Mouse (Mus musculus): ENCODE results near the gene Tnnc2. TPM values are rescaled to one million over a fixed set of nuclear protein-coding genes. Genes with fewer than 3 reads are reported as not detected.

Gene Tnnc2
- polyA plus RNA-seq, 1 experiment, result not detected

GRCm38 (mm10) chr2:164788411-164788810 is 8.6 kb upstream of the Tnnc2 start:
- 80% methylated on average over 4 of the region's 4 CpGs for WGBS
- H3K27ac ChIP-seq (ENCODE audit: insufficient read depth, low read depth, low read length), result no peak overlapping the region
- peaks cover 25% of the 10 kb centered on the region for H3K36me3 ChIP-seq (ENCODE audit: control insufficient read depth, insufficient read depth, low read length)
- TF ChIP-seq CTCF (IDR thresholded peaks at IDR 0.05; ENCODE audit: extremely low read depth, insufficient read length, insufficient replicate concordance, low read depth, low read length) (no peak), POLR2A (IDR thresholded peaks at IDR 0.05; ENCODE audit: low read depth, low read length) (no peak)
- H3K4me3 ChIP-seq (ENCODE audit: low read depth, low read length), result no peak overlapping the region
- H3K27me3 ChIP-seq (ENCODE audit: control insufficient read depth, insufficient read depth, low read length), result no peaks in the 10 kb centered on the region
- H3K4me1 ChIP-seq (ENCODE audit: control insufficient read depth, insufficient read depth, insufficient read length, low read length), result peaks cover 7% of the 10 kb centered on the region; the same call in 1 of the 2 replicates

DNA sequence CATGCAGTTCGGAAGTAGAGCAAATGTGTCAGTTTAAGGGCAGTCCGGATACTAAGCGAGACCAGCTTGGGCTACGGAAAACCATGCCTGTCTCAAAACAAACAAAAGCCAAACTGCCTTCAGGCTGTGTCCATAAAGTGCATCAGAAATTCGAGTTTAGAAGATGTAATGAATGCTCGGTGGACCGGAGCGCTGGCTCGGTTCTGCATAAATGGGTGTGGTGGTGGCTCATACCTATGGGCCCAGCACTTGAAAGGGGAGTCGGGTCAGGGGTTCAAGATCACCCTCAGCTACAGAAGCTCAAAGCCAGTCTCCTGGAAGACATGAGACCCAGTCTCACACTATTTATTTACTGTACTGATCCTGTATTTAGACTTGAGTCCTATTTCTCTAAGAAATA is 8.0 kb upstream of the Tnnc2 start:
- TF ChIP-seq POLR2A (IDR thresholded peaks at IDR 0.05; ENCODE audit: low read depth, low read length) (no peak), CTCF (IDR thresholded peaks at IDR 0.05; ENCODE audit: extremely low read depth, insufficient read length, insufficient replicate concordance, low read depth, low read length) (no peak)
- no peak overlapping the region for H3K27ac ChIP-seq (ENCODE audit: insufficient read depth, low read depth, low read length)
- peaks cover 20% of the 10 kb centered on the region for H3K36me3 ChIP-seq (ENCODE audit: control insufficient read depth, insufficient read depth, low read length)
- no peak overlapping the region for H3K4me3 ChIP-seq (ENCODE audit: low read depth, low read length)
- H3K4me1 ChIP-seq (ENCODE audit: control insufficient read depth, insufficient read depth, insufficient read length, low read length), result peaks cover 7% of the 10 kb centered on the region; the same call in 1 of the 2 replicates
- H3K27me3 ChIP-seq (ENCODE audit: control insufficient read depth, insufficient read depth, low read length), result no peaks in the 10 kb centered on the region
- WGBS, result 75% methylated on average over 10 of the region's 10 CpGs

DNA sequence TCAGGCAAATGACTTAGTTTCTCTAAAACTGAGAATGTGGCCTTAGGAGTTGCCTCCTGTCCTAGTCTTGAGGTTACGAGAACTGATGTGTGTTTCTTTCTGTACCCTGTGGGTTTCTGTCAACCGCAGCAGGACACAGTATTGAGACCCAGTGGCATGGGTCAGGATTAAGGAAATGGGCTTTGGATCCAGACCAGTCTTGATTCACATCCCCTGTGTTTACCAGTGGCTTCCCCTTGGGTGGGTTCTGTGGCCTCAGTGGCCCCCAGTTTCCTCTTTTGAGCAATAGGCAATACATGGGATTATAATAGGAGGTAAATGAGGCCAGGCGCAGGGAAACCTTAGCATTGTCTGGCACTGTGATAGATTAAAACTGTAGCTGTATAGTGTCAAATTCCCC is 7.3 kb upstream of the Tnnc2 start:
- Histone ChIP-seq H3K4me1 (ENCODE audit: control insufficient read depth, insufficient read depth, insufficient read length, low read length) (peaks cover 7% of the 10 kb centered on the region; the same call in 1 of the 2 replicates), H3K4me3 (ENCODE audit: low read depth, low read length) (no peak overlapping the region), H3K36me3 (ENCODE audit: control insufficient read depth, insufficient read depth, low read length) (peaks cover 12% of the 10 kb centered on the region), H3K27ac (ENCODE audit: insufficient read depth, low read depth, low read length) (no peak overlapping the region), H3K27me3 (ENCODE audit: control insufficient read depth, insufficient read depth, low read length) (no peaks in the 10 kb centered on the region)
- whole genome bisulfite sequencing, result 82% methylated on average over 3 of the region's 3 CpGs
- TF ChIP-seq CTCF (IDR thresholded peaks at IDR 0.05; ENCODE audit: extremely low read depth, insufficient read length, insufficient replicate concordance, low read depth, low read length), result no peak
- no peak for TF ChIP-seq POLR2A (IDR thresholded peaks at IDR 0.05; ENCODE audit: low read depth, low read length)

- H3K27me3 ChIP-seq (ENCODE audit: control insufficient read depth, insufficient read depth, low read length), result no peaks in the 10 kb centered on the region
- H3K4me3 ChIP-seq (ENCODE audit: low read depth, low read length), result peak overlapping the region; percentile 84
- peak overlapping the region; percentile 73 for H3K27ac ChIP-seq (ENCODE audit: insufficient read depth, low read depth, low read length)
- H3K4me1 ChIP-seq (ENCODE audit: control insufficient read depth, insufficient read depth, insufficient read length, low read length), result peaks cover 7% of the 10 kb centered on the region; the same call in 1 of the 2 replicates
- H3K36me3 ChIP-seq (ENCODE audit: control insufficient read depth, insufficient read depth, low read length), result peaks cover 6% of the 10 kb centered on the region
- 22% methylated on average over 15 of the region's 15 CpGs for WGBS
- no peak for TF ChIP-seq CTCF (IDR thresholded peaks at IDR 0.05; ENCODE audit: extremely low read depth, insufficient read length, insufficient replicate concordance, low read depth, low read length)
- TF ChIP-seq POLR2A (IDR thresholded peaks at IDR 0.05; ENCODE audit: low read depth, low read length), result no peak
Measured at GRCm38 (mm10) chr2:164786388-164786885, 6.7 kb upstream of the Tnnc2 start.

- no peaks in the 10 kb centered on the region for H3K27me3 ChIP-seq (ENCODE audit: control insufficient read depth, insufficient read depth, low read length)
- WGBS, result under 1% methylated on average over 87 of the region's 89 CpGs
- peaks cover 7% of the 10 kb centered on the region; the same call in 1 of the 2 replicates for H3K4me1 ChIP-seq (ENCODE audit: control insufficient read depth, insufficient read depth, insufficient read length, low read length)
Measured at GRCm38 (mm10) chr2:164785481-164786387, 6.0 kb upstream of the Tnnc2 start, which contains the start of gene Snx21. Gene Snx21, plus strand, starts transcription at chr2:164785823.

DNA sequence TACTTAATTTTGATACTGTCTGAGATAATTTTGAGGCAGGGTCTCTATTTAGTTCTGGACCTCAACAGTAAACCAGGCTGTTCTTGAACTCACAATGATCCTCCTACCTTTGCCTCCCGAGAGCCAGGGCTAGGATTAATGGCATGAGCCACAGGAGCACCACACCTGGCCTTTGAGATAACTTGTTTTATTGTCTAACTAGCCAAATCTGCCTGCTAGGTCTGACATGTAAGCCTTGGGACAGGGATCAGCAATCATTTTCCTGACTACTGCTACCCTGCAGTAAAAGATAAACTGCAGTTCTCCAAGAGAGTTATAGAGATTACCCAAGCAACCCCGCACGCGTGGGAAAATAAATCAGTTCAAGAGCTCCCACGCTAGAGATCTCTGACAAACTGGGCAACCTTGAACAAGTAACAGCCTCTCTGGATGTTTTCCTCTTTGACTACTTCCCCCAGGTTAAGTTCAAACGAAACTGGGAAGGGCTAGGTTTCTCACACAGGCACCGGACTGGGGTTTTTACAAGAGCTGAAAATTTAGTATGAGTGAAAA is 5.2 kb upstream of the Tnnc2 start:
- H3K27ac ChIP-seq (ENCODE audit: insufficient read depth, low read depth, low read length), result peak overlapping the region; percentile 76
- peak overlapping the region; percentile 84 for H3K4me3 ChIP-seq (ENCODE audit: low read depth, low read length)
- peaks cover 5% of the 10 kb centered on the region for H3K36me3 ChIP-seq (ENCODE audit: control insufficient read depth, insufficient read depth, low read length)
- 2% methylated on average over 7 of the region's 7 CpGs for WGBS
- H3K27me3 ChIP-seq (ENCODE audit: control insufficient read depth, insufficient read depth, low read length), result no peaks in the 10 kb centered on the region
- peaks cover 7% of the 10 kb centered on the region; the same call in 1 of the 2 replicates for H3K4me1 ChIP-seq (ENCODE audit: control insufficient read depth, insufficient read depth, insufficient read length, low read length)
- TF ChIP-seq POLR2A (IDR thresholded peaks at IDR 0.05; ENCODE audit: low read depth, low read length) (no peak), CTCF (IDR thresholded peaks at IDR 0.05; ENCODE audit: extremely low read depth, insufficient read length, insufficient replicate concordance, low read depth, low read length) (no peak)

More at GRCm38 (mm10) chr2:164785481-164786387, 6.0 kb upstream of the Tnnc2 start, which contains the start of gene Snx21:
- TF ChIP-seq POLR2A (IDR thresholded peaks at IDR 0.05; ENCODE audit: low read depth, low read length) (peak; percentile 90), CTCF (IDR thresholded peaks at IDR 0.05; ENCODE audit: extremely low read depth, insufficient read length, insufficient replicate concordance, low read depth, low read length) (peak; percentile 22; the same call in 1 of the 2 replicates)
- H3K36me3 ChIP-seq (ENCODE audit: control insufficient read depth, insufficient read depth, low read length), result peaks cover 5% of the 10 kb centered on the region
- peak within 1 kb of the TSS; percentile 84 for H3K4me3 ChIP-seq (ENCODE audit: low read depth, low read length)
- H3K27ac ChIP-seq (ENCODE audit: insufficient read depth, low read depth, low read length), result peak within 1 kb of the TSS; percentile 76

Data from small intestine, adult 2 months (tissue).